Mouse (Mus musculus) left cerebral cortex, postnatal 10 days (tissue): ENCODE results near the gene Abi3bp. TPM values are rescaled to one million over a fixed set of nuclear protein-coding genes. Genes with fewer than 3 reads are reported as not detected.
A peak's percentile ranks its signal among the peaks of the same experiment; 100 is the strongest.

Experiments used
- DNase-seq, 2 experiments: peaks; one replicate each; pipeline ENCODE4 v3.0.0; 2021 to 2022; ENCODE audit warnings: low spot score in 2 of 2, mixed read lengths in 1 of 2; ENCODE audit errors: extremely low spot score in 1 of 2
- intact Hi-C: fragments of 180-260 bp; cut with DNase I; formaldehyde crosslinking; loops from one replicate; pipeline ENCODE4 v1.15.1; 2025
- total RNA-seq, 2 experiments: library from RNA; stranded (reverse); gene quantifications; 2 replicates each; pipeline ENCODE4 v1.2.3; 2021

Gene Abi3bp
- total RNA-seq, 2 experiments from 2014 or later: 15.8 to 17.7 TPM

- intact Hi-C loops: no loop called here
- DNase-seq: no peak
These were observed 23.4 kb downstream of the Abi3bp start for GRCm38 (mm10) chr16:56501101-56501500.

GRCm38 (mm10) chr16:56501513-56501912 is 23.8 kb downstream of the Abi3bp start:
- DNase-seq: peak in 1 of 2 experiments; percentile 61
- intact Hi-C loops: no loop called here

DNA sequence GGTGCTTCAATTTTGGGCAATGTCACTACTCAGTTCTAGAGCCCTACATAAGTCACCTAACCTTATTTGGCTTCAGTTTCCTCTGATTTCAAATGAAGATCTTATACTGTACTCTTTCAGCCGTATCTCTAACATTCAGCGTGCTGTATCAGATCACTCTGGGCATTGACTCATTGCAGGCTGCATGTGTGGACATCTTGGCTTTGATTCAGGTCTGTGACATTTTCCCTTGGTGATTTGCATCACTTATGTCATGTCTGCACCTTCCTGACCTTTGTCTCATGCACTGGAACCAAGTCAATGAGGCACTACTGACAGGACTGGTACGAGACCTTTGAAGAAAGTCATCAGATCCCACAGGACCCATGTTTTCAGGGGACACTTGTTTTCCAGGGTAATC is 24.5 kb downstream of the Abi3bp start:
- intact Hi-C loops: no loop called here
- DNase-seq: no peak

GRCm38 (mm10) chr16:56503941-56504340 is 26.3 kb downstream of the Abi3bp start:
- DNase-seq: no peak
- intact Hi-C loops: no loop called here

- intact Hi-C loops: no loop called here
These were observed 40.3 kb downstream of the Abi3bp start for GRCm38 (mm10) chr16:56518024-56518423.

DNA sequence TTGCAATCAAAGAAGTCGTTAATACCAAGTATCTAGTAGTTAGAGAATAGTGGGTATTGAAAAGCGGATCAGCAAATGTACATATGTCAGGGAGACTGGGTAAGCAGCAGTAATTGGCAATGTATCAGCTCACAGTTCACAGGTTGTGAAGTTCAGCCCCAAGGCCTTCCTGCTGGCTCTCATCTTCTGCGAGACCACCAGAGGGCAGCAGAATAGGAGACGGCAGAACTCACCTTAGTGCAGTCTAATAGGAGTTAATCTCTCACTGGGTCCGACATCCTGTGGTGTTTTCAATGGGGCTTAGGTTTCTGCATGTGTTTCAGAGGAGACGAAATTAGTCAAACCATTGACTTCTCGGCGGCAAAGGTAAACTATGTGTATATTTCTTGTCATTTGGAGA is 46.7 kb downstream of the Abi3bp start:
- intact Hi-C loops: loop anchor here (10.0 kb wide), 1 partner anchor 150 kb away; no protein-coding TSS in a partner anchor
- no peak for DNase-seq

More at GRCm38 (mm10) chr16:56518024-56518423, 40.3 kb downstream of the Abi3bp start:
- DNase-seq: no peak

DNA sequence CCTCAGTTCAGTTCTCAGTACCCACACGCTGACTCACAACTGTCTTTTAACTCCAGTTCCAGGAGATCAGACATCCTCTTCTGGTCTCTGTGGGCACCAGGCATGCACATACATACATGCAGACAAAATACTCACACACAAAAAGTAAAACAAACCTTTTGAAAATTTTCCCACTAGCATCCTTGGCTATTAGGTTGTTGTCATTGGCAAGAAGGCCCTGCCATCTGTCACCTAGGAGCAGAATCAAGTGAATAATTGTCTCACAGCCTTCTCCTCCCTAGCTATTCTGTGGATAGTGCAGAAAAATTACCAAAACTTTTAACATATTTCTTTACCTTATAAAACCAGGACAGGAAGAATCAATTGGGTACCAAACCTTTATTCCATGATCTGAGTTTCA is 48.8 kb downstream of the Abi3bp start:
- intact Hi-C loops: loop anchor here (10.0 kb wide), 1 partner anchor 148 kb away; no protein-coding TSS in a partner anchor
- DNase-seq: no peak

- intact Hi-C loops: loop anchor here (10.0 kb wide), 1 partner anchor 147 kb away; no protein-coding TSS in a partner anchor
- DNase-seq: no peak
These were observed 50.5 kb downstream of the Abi3bp start for GRCm38 (mm10) chr16:56528079-56528688.

DNA sequence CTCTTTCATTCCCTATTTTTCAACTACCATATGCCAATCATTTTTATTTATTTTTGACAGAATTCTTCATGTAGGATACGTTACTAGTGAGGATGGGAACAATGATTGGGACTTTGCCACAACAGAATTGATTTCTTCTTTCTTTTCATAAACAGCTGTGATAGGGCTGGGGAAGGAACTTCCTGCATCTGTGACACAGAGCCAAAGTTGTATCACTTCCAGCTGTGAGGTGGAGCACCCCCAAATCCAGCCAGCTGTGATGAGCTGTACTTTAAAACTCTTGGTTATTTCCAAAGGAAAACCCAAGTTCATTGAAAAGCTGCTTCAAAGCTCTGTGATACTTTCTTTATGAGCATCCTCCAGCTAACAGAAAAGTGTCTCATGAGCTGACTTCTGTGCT is 101.9 kb downstream of the Abi3bp start:
- intact Hi-C loops: no loop called here
- DNase-seq: no peak

DNA sequence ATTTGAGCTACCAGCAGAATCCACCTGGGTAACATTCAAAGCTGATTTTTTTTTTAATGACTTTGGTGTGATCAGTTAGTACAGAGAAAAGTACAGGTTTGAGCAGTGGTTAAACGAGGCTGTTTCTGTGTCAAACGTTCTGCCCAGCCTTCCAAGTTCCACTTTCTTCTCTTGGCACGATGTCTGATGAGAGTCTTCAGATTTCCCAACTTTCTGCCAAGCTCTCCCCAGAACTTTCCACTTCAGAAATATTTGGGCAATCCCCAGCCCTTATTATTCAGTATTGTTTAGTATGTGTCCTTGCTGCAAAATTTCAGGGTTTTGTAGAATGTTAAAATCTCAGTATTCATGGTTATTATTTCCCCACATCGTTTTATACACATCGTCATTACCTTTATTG is 115.9 kb downstream of the Abi3bp start:
- DNase-seq: no peak
- intact Hi-C loops: no loop called here

DNA sequence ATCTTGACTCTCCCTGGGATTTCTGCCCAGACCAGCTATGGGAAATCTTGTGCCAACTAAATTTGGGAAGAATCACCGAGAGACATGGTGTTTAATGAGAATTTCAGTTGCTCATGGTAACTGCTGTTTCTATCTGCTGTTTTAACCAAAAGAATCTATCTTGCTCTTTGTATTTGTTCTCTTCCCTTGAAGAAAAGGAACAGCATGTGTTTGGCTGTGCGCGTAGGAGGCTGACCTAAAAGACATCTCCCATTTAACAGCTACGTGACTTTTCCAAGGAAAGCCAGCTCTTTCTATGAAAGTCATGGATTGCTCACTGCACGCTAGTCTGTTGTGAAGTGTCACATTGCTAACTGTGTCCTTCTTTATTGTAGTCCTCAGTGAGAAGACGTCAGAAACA is 117.2 kb downstream of the Abi3bp start:
- intact Hi-C loops: no loop called here
- DNase-seq: peak in 1 of 2 experiments; percentile 11

DNA sequence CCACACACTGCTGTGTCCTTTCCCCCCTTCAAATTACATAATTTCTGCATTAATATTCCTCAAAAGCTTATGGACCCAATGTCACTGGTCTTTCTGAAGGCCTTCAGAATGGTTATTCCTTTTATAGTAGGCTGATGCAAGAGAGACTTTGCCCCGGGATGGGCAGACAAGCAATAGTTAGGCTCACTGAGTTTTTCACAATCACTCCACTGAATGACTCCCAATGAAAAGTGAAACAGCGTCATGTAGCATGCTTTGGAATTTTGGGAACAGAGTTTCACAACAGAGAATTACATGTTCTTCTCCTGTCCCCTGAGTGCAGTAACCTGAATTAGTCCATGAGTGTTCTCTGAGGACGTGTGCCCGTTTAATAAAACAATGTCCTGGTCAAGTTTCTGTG is 120.7 kb downstream of the Abi3bp start:
- no peak for DNase-seq
- intact Hi-C loops: no loop called here

DNA sequence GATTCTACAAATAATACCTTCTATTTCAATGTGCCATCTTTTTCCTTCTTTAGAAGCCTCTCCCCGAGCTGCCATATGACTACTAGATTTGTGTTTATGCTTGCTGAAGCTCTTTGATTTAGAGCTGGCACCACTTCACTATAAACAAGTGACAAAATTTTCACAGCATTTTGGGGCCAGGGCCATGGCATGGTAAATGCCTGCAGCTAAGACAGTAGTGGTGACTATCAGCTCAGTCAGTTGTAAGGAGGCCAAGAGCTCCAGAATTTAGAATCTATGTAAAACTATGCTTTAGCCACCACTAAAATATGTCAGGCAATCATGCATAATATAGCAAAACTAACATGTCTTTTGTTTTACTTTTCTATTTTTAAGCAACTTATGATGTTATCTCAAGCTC is 124.7 kb downstream of the Abi3bp start:
- DNase-seq: peak in 1 of 2 experiments; percentile 13
- intact Hi-C loops: no loop called here

DNA sequence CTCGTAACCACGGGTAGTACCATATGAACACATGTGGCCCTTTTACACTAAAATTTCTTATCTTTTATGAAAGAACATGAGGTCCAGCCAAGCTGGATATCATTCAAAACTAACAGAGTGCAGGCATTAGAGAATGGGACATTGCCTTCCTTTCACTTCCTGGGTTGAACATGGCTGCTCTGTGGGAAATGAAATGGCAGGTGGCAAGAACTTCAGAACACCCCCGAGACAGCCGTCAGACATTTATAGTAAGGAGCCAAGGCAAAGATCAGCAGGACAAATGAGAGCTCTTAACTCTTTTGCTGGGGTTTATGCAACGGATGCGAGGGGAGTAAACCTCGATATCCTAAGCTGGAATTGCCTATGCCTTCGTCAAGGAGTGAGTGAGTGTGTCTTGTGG is 132.9 kb downstream of the Abi3bp start:
- DNase-seq: no peak
- intact Hi-C loops: no loop called here

DNA sequence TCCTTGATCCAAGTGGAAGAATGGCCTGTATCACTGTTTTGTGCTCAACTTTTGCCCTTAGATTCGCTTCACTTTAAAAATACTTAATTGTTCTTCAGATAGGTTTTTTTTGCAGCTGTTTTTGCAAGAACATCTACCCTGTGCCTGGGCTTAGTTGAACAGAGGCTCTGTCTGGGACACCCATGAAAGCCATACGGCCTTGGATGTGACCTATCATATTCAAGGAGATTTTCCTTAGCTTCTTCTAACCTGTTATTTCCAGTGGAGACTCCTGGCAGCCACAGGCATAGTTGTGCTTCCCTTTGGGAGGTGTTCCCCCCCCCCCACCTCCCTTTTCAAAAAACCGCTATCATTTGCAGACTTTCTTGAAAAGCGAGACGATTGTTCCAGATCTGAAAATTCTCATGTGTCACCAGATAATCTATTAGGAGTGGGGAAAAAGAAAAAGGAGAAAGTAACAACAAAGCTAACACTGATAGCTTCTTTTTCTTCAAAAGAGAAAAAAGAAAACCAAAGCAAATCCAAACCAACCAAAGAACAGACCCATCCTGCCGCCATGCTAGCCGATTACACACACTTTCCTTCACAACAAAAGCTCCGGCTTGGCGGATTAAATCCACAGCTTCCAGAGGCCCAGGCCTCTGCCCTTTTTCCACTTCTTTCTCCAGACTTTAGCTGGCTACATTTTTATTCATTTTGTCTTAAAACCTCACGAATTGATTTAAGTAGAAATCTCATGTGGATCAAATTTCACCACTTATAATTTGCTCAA is 133.6 kb downstream of the Abi3bp start:
- intact Hi-C loops: no loop called here

GRCm38 (mm10) chr16:56638544-56638943 is 160.9 kb downstream of the Abi3bp start:
- DNase-seq: no peak
- intact Hi-C loops: no loop called here

More for the DNA sequence above, 133.6 kb downstream of the Abi3bp start:
- no peak for DNase-seq

GRCm38 (mm10) chr16:56645251-56645650 is 167.6 kb downstream of the Abi3bp start:
- intact Hi-C loops: no loop called here
- DNase-seq: no peak

GRCm38 (mm10) chr16:56646382-56647172 is 168.9 kb downstream of the Abi3bp start:
- intact Hi-C loops: no loop called here
- no peak for DNase-seq

- intact Hi-C loops: no loop called here
- no peak for DNase-seq
These were observed 177.7 kb downstream of the Abi3bp start for GRCm38 (mm10) chr16:56655193-56655910.
